Mouse (Mus musculus) lung, postnatal 0 days (tissue): ENCODE measurements at regions not wholly inside any gene's neighbourhood (a gene's known extent, or its start where the extent isn't known, plus 50 kb on each side); places are given as distances from the start of the nearest gene placed in this dataset.

Experiments used
- ATAC-seq: fragments of 200-750 bp; cut with Nextera tagmentation; 2 replicates; pipeline ENCODE4 v1.8.0; 2017; ENCODE audit warnings: moderate library complexity
- DNase-seq: peaks from one replicate; pipeline ENCODE4 v3.0.0-alpha.2; 2016; ENCODE audit warnings: low spot score
- H3K27ac ChIP-seq: fragments of 300-500 bp; sonication (generic); 2 replicates; pipeline ENCODE4 v1.5.1; 2014; ENCODE audit warnings: antibody characterized with exemption, mild to moderate bottlenecking, low read length, mixed read lengths
- H3K27me3 ChIP-seq: fragments of 300-500 bp; sonication (generic); replicated peaks from 2 replicates; pipeline ENCODE4 v1.6.1; 2014; ENCODE audit warnings: low read length, mixed read lengths; ENCODE audit not compliant: insufficient read depth
- H3K36me3 ChIP-seq: fragments of 300-500 bp; sonication (generic); 2 replicates; pipeline ENCODE4 v1.6.1; 2014; ENCODE audit warnings: low read length, mixed read lengths; ENCODE audit not compliant: insufficient read depth
- H3K4me1 ChIP-seq: fragments of 300-500 bp; sonication (generic); 2 replicates; pipeline ENCODE4 v1.6.1; 2014; ENCODE audit warnings: antibody characterized with exemption, low read depth, low read length, mixed read lengths; ENCODE audit not compliant: insufficient read depth
- H3K4me2 ChIP-seq: fragments of 300-500 bp; sonication (generic); replicated peaks from 2 replicates; pipeline ENCODE4 v1.6.1; 2014; ENCODE audit warnings: low read depth, mild to moderate bottlenecking, low read length, moderate library complexity, mixed read lengths
- H3K4me3 ChIP-seq: fragments of 300-500 bp; sonication (generic); 2 replicates; pipeline ENCODE4 v1.5.1; 2014; ENCODE audit warnings: low read depth, low read length
- H3K9ac ChIP-seq: fragments of 300-500 bp; sonication (generic); replicated peaks from 2 replicates; pipeline ENCODE4 v1.6.1; 2014; ENCODE audit warnings: low read depth, mild to moderate bottlenecking
- H3K9me3 ChIP-seq: fragments of 300-500 bp; sonication (generic); 2 replicates; pipeline ENCODE4 v1.6.1; 2016; ENCODE audit warnings: low read length, mixed read lengths
- CTCF ChIP-seq: IDR thresholded peaks from 2 replicates; pipeline ENCODE4 v1.5.1; 2016; ENCODE audit warnings: antibody characterized with exemption, mild to moderate bottlenecking
- EP300 ChIP-seq: IDR thresholded peaks from 2 replicates; pipeline ENCODE4 v1.6.1; 2016; ENCODE audit warnings: antibody characterized with exemption, mild to moderate bottlenecking, control low read depth
- WGBS: fragments of 180-500 bp; shearing (Covaris S2); extraction: QIAGEN DNeasy Blood & Tissue Kit; methylation state at CpG from one replicate; pipeline ENCODE4 v1.1.7; 2014; 5-methylcytosine and 5-hydroxymethylcytosine counted together

GRCm38 (mm10) chr5:12914395-12914794 lies 210.8 kb upstream of the Sema3a start:
- no peak for ATAC-seq
- no peaks in the 10 kb centered on the region for H3K36me3 ChIP-seq
- 47% methylated on average over 1 of the region's 1 CpGs for WGBS
- H3K4me3 ChIP-seq = no peak overlapping the region
- H3K4me2 ChIP-seq = no peak overlapping the region
- H3K9ac ChIP-seq = no peak overlapping the region
- H3K27me3 ChIP-seq = no peaks in the 10 kb centered on the region
- DNase-seq = peak; percentile 21
- H3K4me1 ChIP-seq = no peaks in the 10 kb centered on the region
- no peak overlapping the region for H3K27ac ChIP-seq
- TF ChIP-seq EP300 (no peak), CTCF (no peak)
- no peaks in the 10 kb centered on the region for H3K9me3 ChIP-seq

DNA sequence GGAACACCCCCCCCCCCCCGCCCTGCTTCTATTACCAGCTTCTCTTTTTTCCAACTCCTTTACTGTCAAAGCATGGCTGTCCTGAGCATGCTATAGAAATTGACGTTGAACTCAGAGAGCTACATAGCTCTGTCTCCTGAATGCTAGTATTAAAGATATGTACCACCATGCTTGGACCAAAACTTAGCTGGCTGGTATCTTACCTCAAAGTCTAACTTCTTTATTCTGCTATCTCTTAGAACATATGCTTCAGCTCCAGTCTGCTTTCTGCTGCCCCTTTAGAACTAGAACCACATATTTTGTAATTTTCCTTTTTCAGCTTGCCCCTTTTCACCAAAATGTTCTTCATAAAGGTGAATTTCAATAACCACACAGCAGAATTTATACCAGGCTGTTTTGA lies 205.9 kb upstream of the Sema3a start:
- H3K9ac ChIP-seq = no peak overlapping the region
- H3K27ac ChIP-seq = no peak overlapping the region
- H3K9me3 ChIP-seq = no peaks in the 10 kb centered on the region
- no peak overlapping the region for H3K4me3 ChIP-seq
- no peaks in the 10 kb centered on the region for H3K4me1 ChIP-seq
- DNase-seq = no peak
- no peak for ATAC-seq
- 75% methylated on average over 2 of the region's 2 CpGs for WGBS
- no peaks in the 10 kb centered on the region for H3K27me3 ChIP-seq
- TF ChIP-seq EP300 (no peak), CTCF (no peak)
- H3K4me2 ChIP-seq = no peak overlapping the region
- no peaks in the 10 kb centered on the region for H3K36me3 ChIP-seq

DNA sequence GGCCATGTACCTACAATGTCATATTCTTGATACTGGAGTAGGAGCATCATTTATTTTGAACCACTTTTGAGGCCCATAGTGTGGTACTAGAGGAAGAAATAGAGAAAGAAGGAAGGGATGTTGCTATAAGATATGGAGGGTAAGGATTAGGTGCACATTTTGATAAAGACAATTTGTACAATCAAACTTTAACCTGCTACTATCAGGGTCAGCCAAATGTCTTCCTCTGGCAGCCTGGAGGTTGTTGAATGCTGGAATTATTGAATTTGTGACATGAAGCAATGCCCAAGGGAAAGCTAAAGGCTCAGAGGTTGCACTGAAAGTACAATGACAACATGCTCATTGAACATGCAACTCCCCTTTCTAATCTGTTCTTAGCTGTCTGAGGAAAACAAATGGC lies 202.3 kb upstream of the Sema3a start:
- Histone ChIP-seq H3K9me3 (no peaks in the 10 kb centered on the region), H3K27ac (no peak overlapping the region), H3K4me1 (no peaks in the 10 kb centered on the region), H3K36me3 (no peaks in the 10 kb centered on the region), H3K9ac (no peak overlapping the region), H3K4me2 (no peak overlapping the region), H3K4me3 (no peak overlapping the region), H3K27me3 (no peaks in the 10 kb centered on the region)
- no peak for DNase-seq
- TF ChIP-seq CTCF = no peak
- no peak for TF ChIP-seq EP300
- ATAC-seq = no peak

GRCm38 (mm10) chr5:12925466-12925865 lies 199.7 kb upstream of the Sema3a start:
- Histone ChIP-seq H3K27me3 (no peaks in the 10 kb centered on the region), H3K4me1 (no peaks in the 10 kb centered on the region), H3K27ac (no peak overlapping the region), H3K4me2 (no peak overlapping the region), H3K9ac (no peak overlapping the region), H3K36me3 (no peaks in the 10 kb centered on the region), H3K4me3 (no peak overlapping the region), H3K9me3 (no peaks in the 10 kb centered on the region)
- ATAC-seq (no peak), DNase-seq (no peak)
- no peak for TF ChIP-seq EP300
- no peak for TF ChIP-seq CTCF

DNA sequence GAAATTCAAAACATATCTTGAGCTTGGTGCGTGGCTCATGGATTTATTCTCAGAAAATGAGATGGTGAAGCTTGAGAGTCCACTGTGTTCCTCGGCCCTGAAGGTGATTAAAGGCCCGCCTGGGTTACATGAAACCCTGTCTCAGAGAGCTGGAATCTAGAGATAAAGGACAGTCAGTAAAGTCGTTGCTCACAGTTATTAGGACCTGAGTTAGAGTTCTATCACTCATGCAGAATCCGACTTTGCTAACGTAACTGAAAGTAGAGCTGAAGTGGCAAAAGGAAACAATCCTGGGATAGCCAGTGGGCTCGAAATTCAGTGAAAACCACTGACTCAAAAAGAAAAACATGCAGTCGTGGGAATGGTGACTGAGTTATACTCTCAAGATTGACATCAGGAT lies 198.9 kb upstream of the Sema3a start:
- ATAC-seq (no peak), DNase-seq (no peak)
- Histone ChIP-seq H3K4me3 (no peak overlapping the region), H3K27ac (no peak overlapping the region), H3K4me1 (no peaks in the 10 kb centered on the region), H3K4me2 (no peak overlapping the region), H3K9me3 (no peaks in the 10 kb centered on the region), H3K36me3 (no peaks in the 10 kb centered on the region), H3K27me3 (no peaks in the 10 kb centered on the region), H3K9ac (no peak overlapping the region)
- TF ChIP-seq CTCF = no peak
- 66% methylated on average over 8 of the region's 8 CpGs for WGBS

DNA sequence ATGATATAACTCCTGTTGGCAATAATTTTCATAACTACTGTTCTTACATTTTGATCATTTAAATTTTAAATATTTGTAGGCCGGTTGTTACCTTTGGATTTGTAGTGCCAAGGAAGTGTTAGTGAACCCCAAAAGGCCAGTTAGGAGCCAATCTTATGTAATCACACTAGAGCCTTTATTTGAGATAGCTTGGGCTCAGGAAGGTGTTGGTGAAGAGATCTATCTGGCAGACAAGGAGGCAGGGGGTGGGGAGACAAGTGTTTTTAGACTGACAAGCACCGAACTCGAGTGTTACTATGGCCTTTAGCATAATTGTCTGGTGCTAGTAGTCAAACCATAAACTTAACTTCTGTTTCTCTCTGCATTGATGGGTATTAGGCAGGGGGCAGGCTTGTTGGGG lies 198.0 kb upstream of the Sema3a start:
- Histone ChIP-seq H3K4me3 (no peak overlapping the region), H3K9me3 (no peaks in the 10 kb centered on the region), H3K27ac (no peak overlapping the region), H3K36me3 (no peaks in the 10 kb centered on the region), H3K27me3 (no peaks in the 10 kb centered on the region), H3K4me1 (no peaks in the 10 kb centered on the region), H3K9ac (no peak overlapping the region), H3K4me2 (no peak overlapping the region)
- TF ChIP-seq EP300 (no peak), CTCF (no peak)
- ATAC-seq (no peak), DNase-seq (no peak)
- 55% methylated on average over 3 of the region's 3 CpGs for WGBS

- H3K27ac ChIP-seq = no peak overlapping the region
- no peaks in the 10 kb centered on the region for H3K9me3 ChIP-seq
- no peak overlapping the region for H3K9ac ChIP-seq
- no peaks in the 10 kb centered on the region for H3K27me3 ChIP-seq
- ATAC-seq (no peak), DNase-seq (no peak)
- no peak overlapping the region for H3K4me3 ChIP-seq
- no peaks in the 10 kb centered on the region for H3K36me3 ChIP-seq
- H3K4me1 ChIP-seq = no peaks in the 10 kb centered on the region
- TF ChIP-seq EP300 (no peak), CTCF (no peak)
- WGBS = 67% methylated on average over 5 of the region's 5 CpGs
- no peak overlapping the region for H3K4me2 ChIP-seq
Observed at GRCm38 (mm10) chr5:12937052-12937451, 188.2 kb upstream of the Sema3a start.
